Mouse (Mus musculus): ENCODE results near the gene Osbpl5. TPM values are rescaled to one million over a fixed set of nuclear protein-coding genes. Genes with fewer than 3 reads are reported as not detected.
A peak's percentile ranks its signal among the peaks of the same experiment; 100 is the strongest.

Osbpl5 gene
- polyA plus RNA-seq, 1 experiment = 75.0 TPM

GRCm38 (mm10) chr7:143748041-143748868 lies 8.5 kb downstream of the Osbpl5 start:
- H3K27ac ChIP-seq (ENCODE audit: insufficient read depth, low read depth, low read length) = no peak overlapping the region
- no peaks in the 10 kb centered on the region for H3K4me1 ChIP-seq (ENCODE audit: control insufficient read depth, insufficient read depth, low read length)
- WGBS = 4% methylated on average over 16 of the region's 16 CpGs
- no peaks in the 10 kb centered on the region for H3K36me3 ChIP-seq (ENCODE audit: control insufficient read depth, insufficient read depth, low read length)
- H3K27me3 ChIP-seq (replicated peaks; ENCODE audit: control insufficient read depth, insufficient read depth, low read length) = no peaks in the 10 kb centered on the region
- no peak overlapping the region for H3K4me3 ChIP-seq (ENCODE audit: insufficient read depth, low read depth, low read length)
- TF ChIP-seq CTCF (conservative IDR thresholded peaks at IDR 0.05; ENCODE audit: insufficient read depth, insufficient read length, low read depth, low read length) = peak; percentile 98
- no peak for TF ChIP-seq POLR2A (IDR thresholded peaks at IDR 0.05; ENCODE audit: low read depth, low read length)
- peak; percentile 92 for DNase-seq

DNA sequence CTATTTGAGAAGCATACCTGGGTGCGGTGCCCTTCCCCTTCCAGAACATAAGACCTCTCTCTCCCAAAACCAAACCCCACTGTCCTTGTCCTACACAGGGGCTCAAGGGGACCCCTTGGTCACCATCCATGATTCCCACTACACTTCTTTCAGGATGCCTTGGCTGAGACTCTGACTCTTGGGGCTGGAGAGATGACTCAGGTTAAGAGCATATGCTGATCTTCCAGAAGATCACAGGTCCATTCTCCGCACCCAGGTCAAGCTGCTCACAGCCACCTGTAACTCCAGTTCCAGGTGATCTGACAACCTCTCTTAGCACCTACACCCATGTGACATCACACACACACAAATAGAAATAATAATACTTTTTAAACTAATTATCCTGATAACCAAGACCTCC lies 16.1 kb downstream of the Osbpl5 start:
- no peak overlapping the region; the same call in 1 of the 2 replicates for H3K27ac ChIP-seq (ENCODE audit: insufficient read depth, low read depth, low read length)

DNA sequence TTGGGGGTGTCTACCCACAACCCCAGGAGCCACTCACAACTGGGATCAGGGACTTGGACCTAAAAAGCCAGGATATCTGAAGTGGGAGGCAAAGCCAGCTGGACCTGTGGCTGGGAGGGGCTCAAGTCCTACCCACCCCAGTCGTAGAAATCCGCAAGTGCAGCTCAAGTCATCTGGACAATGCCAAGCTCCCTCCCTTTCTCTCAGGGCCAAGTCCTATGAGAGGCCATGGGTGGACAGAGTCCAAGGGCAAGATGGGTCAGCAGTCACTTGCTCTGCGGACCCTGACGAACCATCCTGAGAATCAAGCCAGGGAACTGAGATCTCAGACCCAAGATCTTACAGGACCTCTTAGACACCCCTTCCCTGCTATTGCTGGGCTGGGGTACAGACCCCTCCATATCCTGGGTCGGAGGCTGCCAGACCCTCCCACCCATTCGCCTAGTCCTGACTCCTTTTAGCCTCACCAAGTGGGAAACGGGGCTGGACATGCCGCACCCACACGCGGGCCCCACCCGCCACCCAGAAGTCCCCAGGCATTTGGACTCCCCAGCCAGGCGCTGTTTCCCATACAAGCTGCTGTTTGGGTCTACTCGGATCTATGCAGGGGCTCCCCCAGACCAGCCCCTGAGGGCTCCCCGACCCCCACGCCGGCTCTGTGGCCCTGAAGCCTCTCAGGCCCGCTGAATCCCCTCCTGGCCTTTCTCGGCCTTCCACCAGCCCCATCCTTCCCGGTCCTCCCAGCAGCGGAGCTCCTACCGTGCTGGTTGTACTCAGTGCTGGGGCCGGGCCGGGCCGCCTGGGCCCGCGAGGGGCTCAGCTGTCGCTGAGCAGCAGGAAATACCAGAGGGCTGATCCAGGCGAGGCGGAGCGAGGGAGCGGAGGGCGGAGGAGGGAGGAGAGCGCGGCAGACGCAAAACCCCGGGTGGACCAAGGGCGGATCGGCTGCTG lies 17.0 kb downstream of the Osbpl5 start:
- Histone ChIP-seq H3K36me3 (ENCODE audit: control insufficient read depth, insufficient read depth, low read length) (no peaks in the 10 kb centered on the region), H3K27me3 (replicated peaks; ENCODE audit: control insufficient read depth, insufficient read depth, low read length) (no peaks in the 10 kb centered on the region), H3K4me3 (ENCODE audit: insufficient read depth, low read depth, low read length) (peak overlapping the region; percentile 93), H3K27ac (ENCODE audit: insufficient read depth, low read depth, low read length) (peak overlapping the region; percentile 84), H3K4me1 (ENCODE audit: control insufficient read depth, insufficient read depth, low read length) (peaks cover 8% of the 10 kb centered on the region; the same call in 1 of the 2 replicates)
- 3% methylated on average over 38 of the region's 38 CpGs for WGBS
- TF ChIP-seq POLR2A (IDR thresholded peaks at IDR 0.05; ENCODE audit: low read depth, low read length) = peak; percentile 47
- TF ChIP-seq CTCF (conservative IDR thresholded peaks at IDR 0.05; ENCODE audit: insufficient read depth, insufficient read length, low read depth, low read length) = no peak
- peak; percentile 89 for DNase-seq

More for the DNA sequence above, 16.1 kb downstream of the Osbpl5 start:
- peak overlapping the region; percentile 93 for H3K4me3 ChIP-seq (ENCODE audit: insufficient read depth, low read depth, low read length)
- H3K36me3 ChIP-seq (ENCODE audit: control insufficient read depth, insufficient read depth, low read length) = no peaks in the 10 kb centered on the region
- 28% methylated on average over 2 of the region's 2 CpGs for WGBS
- DNase-seq = no peak
- H3K4me1 ChIP-seq (ENCODE audit: control insufficient read depth, insufficient read depth, low read length) = peaks cover 8% of the 10 kb centered on the region; the same call in 1 of the 2 replicates
- no peaks in the 10 kb centered on the region for H3K27me3 ChIP-seq (replicated peaks; ENCODE audit: control insufficient read depth, insufficient read depth, low read length)
- TF ChIP-seq CTCF (conservative IDR thresholded peaks at IDR 0.05; ENCODE audit: insufficient read depth, insufficient read length, low read depth, low read length) (no peak), POLR2A (IDR thresholded peaks at IDR 0.05; ENCODE audit: low read depth, low read length) (no peak)

GRCm38 (mm10) chr7:143738601-143739006 lies 18.2 kb downstream of the Osbpl5 start:
- TF ChIP-seq POLR2A (IDR thresholded peaks at IDR 0.05; ENCODE audit: low read depth, low read length) (no peak), CTCF (conservative IDR thresholded peaks at IDR 0.05; ENCODE audit: insufficient read depth, insufficient read length, low read depth, low read length) (no peak)
- Histone ChIP-seq H3K4me3 (ENCODE audit: insufficient read depth, low read depth, low read length) (peak overlapping the region; percentile 93; the same call in 1 of the 2 replicates), H3K36me3 (ENCODE audit: control insufficient read depth, insufficient read depth, low read length) (no peaks in the 10 kb centered on the region), H3K4me1 (ENCODE audit: control insufficient read depth, insufficient read depth, low read length) (peaks cover 8% of the 10 kb centered on the region; the same call in 1 of the 2 replicates), H3K27me3 (replicated peaks; ENCODE audit: control insufficient read depth, insufficient read depth, low read length) (no peaks in the 10 kb centered on the region), H3K27ac (ENCODE audit: insufficient read depth, low read depth, low read length) (no peak overlapping the region)
- 50% methylated on average over 5 of the region's 5 CpGs for whole genome bisulfite sequencing
- DNase-seq = peak; percentile 36

GRCm38 (mm10) chr7:143738194-143738593 lies 18.6 kb downstream of the Osbpl5 start:
- DNase-seq = no peak
- H3K4me3 ChIP-seq (ENCODE audit: insufficient read depth, low read depth, low read length) = no peak overlapping the region; the same call in 1 of the 2 replicates
- H3K27ac ChIP-seq (ENCODE audit: insufficient read depth, low read depth, low read length) = no peak overlapping the region
- H3K27me3 ChIP-seq (replicated peaks; ENCODE audit: control insufficient read depth, insufficient read depth, low read length) = no peaks in the 10 kb centered on the region
- peaks cover 8% of the 10 kb centered on the region; the same call in 1 of the 2 replicates for H3K4me1 ChIP-seq (ENCODE audit: control insufficient read depth, insufficient read depth, low read length)
- no peaks in the 10 kb centered on the region for H3K36me3 ChIP-seq (ENCODE audit: control insufficient read depth, insufficient read depth, low read length)
- no peak for TF ChIP-seq CTCF (conservative IDR thresholded peaks at IDR 0.05; ENCODE audit: insufficient read depth, insufficient read length, low read depth, low read length)
- no peak for TF ChIP-seq POLR2A (IDR thresholded peaks at IDR 0.05; ENCODE audit: low read depth, low read length)
- 69% methylated on average over 6 of the region's 6 CpGs for WGBS

DNA sequence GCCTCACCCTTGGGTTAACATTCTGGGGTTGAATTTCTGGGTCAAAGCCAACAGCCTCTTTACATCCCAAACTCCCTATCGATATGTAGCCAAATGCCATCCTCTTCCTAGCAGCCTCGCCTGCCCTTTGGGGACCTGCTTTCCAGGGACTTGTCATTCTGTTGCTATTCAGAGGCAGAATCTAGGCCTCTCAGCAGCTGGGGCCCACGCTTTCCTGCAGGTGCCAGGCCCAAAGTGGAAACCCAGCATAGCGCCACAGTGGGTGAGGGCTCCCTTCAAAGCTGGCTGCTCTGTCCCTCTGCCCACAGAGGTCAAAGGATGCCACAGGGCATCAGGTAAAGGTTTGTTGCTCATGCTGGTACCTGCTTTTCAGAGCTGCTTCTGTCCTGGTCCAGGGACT lies 23.0 kb downstream of the Osbpl5 start:
- Histone ChIP-seq H3K27me3 (replicated peaks; ENCODE audit: control insufficient read depth, insufficient read depth, low read length) (no peaks in the 10 kb centered on the region), H3K4me3 (ENCODE audit: insufficient read depth, low read depth, low read length) (no peak overlapping the region), H3K4me1 (ENCODE audit: control insufficient read depth, insufficient read depth, low read length) (no peaks in the 10 kb centered on the region), H3K27ac (ENCODE audit: insufficient read depth, low read depth, low read length) (no peak overlapping the region), H3K36me3 (ENCODE audit: control insufficient read depth, insufficient read depth, low read length) (no peaks in the 10 kb centered on the region)
- WGBS = 96% methylated on average over 4 of the region's 4 CpGs
- TF ChIP-seq POLR2A (IDR thresholded peaks at IDR 0.05; ENCODE audit: low read depth, low read length) (no peak), CTCF (conservative IDR thresholded peaks at IDR 0.05; ENCODE audit: insufficient read depth, insufficient read length, low read depth, low read length) (no peak)
- no peak for DNase-seq

Data from kidney, adult 2 months (tissue).